Mouse (Mus musculus): ENCODE results near the gene Epha6. TPM values are rescaled to one million over a fixed set of nuclear protein-coding genes. Genes with fewer than 3 reads are reported as not detected.

Epha6 gene
- polyA plus RNA-seq, 1 experiment from 2014 or later: 0.33 TPM

Small RNA genes within 50 kb of the gene (microRNA-seq; reads per million reads assigned to microRNA genes)
- gene Gm24755: not detected

All from limb, embryonic 11.5 days (tissue).